Mouse (Mus musculus) kidney, postnatal 0 days (tissue): ENCODE measurements around the gene Lgals9. TPM values are rescaled to one million over a fixed set of nuclear protein-coding genes. Genes with fewer than 3 reads are reported as not detected.

ENCODE experiments used
- ATAC-seq: fragments of 200-750 bp; cut with Nextera tagmentation; replicated peaks from 2 replicates; pipeline ENCODE4 v1.8.0; 2017; ENCODE audit warnings: low read depth, moderate number of reproducible peaks, moderate TSS enrichment, moderate library complexity; ENCODE audit not compliant: low FRiP score
- DNase-seq: peaks from one replicate; pipeline ENCODE4 v3.0.0-alpha.2; 2016; ENCODE audit warnings: low spot score
- H3K27ac ChIP-seq: fragments of 300-500 bp; sonication (generic); 2 replicates; pipeline ENCODE4 v1.5.1; 2014; ENCODE audit warnings: mild to moderate bottlenecking
- H3K27me3 ChIP-seq: fragments of 300-500 bp; sonication (generic); 2 replicates; pipeline ENCODE4 v1.6.1; 2014; ENCODE audit warnings: low read length, mixed read lengths; ENCODE audit not compliant: insufficient read depth
- H3K36me3 ChIP-seq: fragments of 300-500 bp; sonication (generic); 2 replicates; pipeline ENCODE4 v1.6.1; 2014; ENCODE audit warnings: low read length, mixed read lengths; ENCODE audit not compliant: insufficient read depth
- H3K4me1 ChIP-seq: fragments of 300-500 bp; sonication (generic); replicated peaks from 2 replicates; pipeline ENCODE4 v1.6.1; 2014; ENCODE audit warnings: antibody characterized with exemption, low read length, mixed read lengths; ENCODE audit not compliant: insufficient read depth
- H3K4me2 ChIP-seq: fragments of 300-500 bp; sonication (generic); 2 replicates; pipeline ENCODE4 v1.6.1; 2014; ENCODE audit warnings: mild to moderate bottlenecking, low read length, moderate library complexity, mixed read lengths
- H3K4me3 ChIP-seq: fragments of 300-500 bp; sonication (generic); replicated peaks from 2 replicates; pipeline ENCODE4 v1.5.1; 2014; ENCODE audit warnings: low read depth, low read length
- H3K9ac ChIP-seq: fragments of 300-500 bp; sonication (generic); 2 replicates; pipeline ENCODE4 v1.6.1; 2014; ENCODE audit warnings: low read depth, low read length
- H3K9me3 ChIP-seq: fragments of 300-500 bp; sonication (generic); replicated peaks from 2 replicates; pipeline ENCODE4 v1.6.1; 2016; ENCODE audit warnings: low read length, inconsistent platforms, mixed read lengths
- CTCF ChIP-seq: IDR thresholded peaks from 2 replicates; pipeline ENCODE4 v1.5.1; 2016; ENCODE audit warnings: antibody characterized with exemption, low read depth, mild to moderate bottlenecking, moderate library complexity
- WGBS: fragments of 180-500 bp; shearing (Covaris S2); extraction: QIAGEN DNeasy Blood & Tissue Kit; methylation state at CpG from one replicate; pipeline ENCODE4 v1.1.7; 2014; 5-methylcytosine and 5-hydroxymethylcytosine counted together
- polyA plus RNA-seq: library from polyadenylated mRNA; unstranded; fragments of >200 nt; fragmentation: Nextera tagmentation; extraction: Ambion mirVana; gene quantifications from 2 replicates; pipeline ENCODE4 v1.2.1, GENCODE M21; 2015

The Lgals9 gene
- polyA plus RNA-seq, 1 experiment from 2014 or later, result 94.0 TPM

DNA sequence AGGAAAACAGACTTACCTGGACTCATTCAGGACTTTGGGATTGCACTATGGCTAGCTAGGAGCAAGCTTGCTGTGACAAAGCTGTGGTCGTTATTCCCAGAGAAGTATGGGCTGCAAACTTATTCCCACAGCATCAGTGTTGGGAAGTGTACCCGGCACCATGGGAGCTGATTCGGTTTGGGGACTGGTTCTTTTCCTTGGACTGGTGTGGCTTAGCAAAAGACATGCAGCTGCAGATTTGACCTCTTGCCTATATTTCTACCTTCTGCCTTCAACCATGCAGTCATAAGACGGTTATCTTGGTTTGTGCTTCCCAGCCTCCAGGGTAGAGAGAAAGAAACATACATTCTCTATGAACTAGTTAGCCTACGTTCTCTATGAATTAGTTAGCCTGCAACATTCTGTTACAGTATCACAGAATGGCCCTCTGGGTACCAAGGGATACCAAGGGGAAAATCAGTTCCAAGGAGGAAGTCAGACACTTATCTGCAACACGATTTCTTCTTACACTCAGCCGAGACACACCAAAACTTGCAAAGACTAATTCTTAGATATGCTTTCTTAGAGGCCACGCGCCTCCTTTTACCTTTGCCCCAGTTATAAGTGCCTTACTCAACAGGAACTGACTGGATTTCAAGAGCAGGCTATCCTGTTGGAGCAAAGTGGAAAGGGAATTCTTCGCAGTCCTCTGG is 1.7 kb upstream of the Lgals9 start:
- no peak for DNase-seq
- 86% methylated on average over 10 of the region's 10 CpGs for whole genome bisulfite sequencing
- no peak overlapping the region for H3K4me3 ChIP-seq

GRCm38 (mm10) chr11:78985505-78985904 is 759 bp upstream of the Lgals9 start:
- H3K27me3 ChIP-seq, result no peaks in the 10 kb centered on the region
- ATAC-seq, result no peak
- H3K36me3 ChIP-seq, result no peaks in the 10 kb centered on the region
- H3K4me3 ChIP-seq, result no peak overlapping the region
- H3K4me1 ChIP-seq, result no peaks in the 10 kb centered on the region
- DNase-seq, result peak; percentile 16
- no peaks in the 10 kb centered on the region for H3K9me3 ChIP-seq
- no peak for TF ChIP-seq CTCF
- H3K9ac ChIP-seq, result no peak overlapping the region
- H3K4me2 ChIP-seq, result no peak overlapping the region
- no peak overlapping the region for H3K27ac ChIP-seq

More for the DNA sequence above, 1.7 kb upstream of the Lgals9 start:
- H3K9me3 ChIP-seq, result no peaks in the 10 kb centered on the region
- no peak overlapping the region for H3K9ac ChIP-seq
- H3K4me2 ChIP-seq, result no peak overlapping the region
- no peak overlapping the region for H3K27ac ChIP-seq
- TF ChIP-seq CTCF, result no peak
- no peaks in the 10 kb centered on the region for H3K36me3 ChIP-seq
- ATAC-seq, result no peak
- no peaks in the 10 kb centered on the region for H3K27me3 ChIP-seq
- no peaks in the 10 kb centered on the region for H3K4me1 ChIP-seq

DNA sequence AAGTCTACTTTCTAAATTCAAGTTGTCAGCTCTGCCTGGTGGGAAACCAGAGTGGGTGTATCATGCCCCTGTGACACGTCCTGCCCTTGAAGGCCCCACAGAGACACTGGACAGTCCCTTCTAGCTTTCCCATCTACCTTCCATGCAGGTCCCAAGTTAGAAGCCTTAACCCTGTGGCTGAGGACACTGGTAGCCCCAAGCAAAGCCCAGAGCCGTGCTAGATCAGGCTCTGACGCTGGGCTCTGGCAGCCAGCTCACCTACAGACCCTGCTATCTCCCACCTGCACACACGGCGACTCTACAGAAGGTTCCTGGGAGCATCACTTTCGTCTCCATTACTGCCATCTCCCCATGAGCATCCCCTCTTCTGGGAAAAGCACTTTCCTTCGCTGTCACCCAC is 1.2 kb downstream of the Lgals9 start:
- 84% methylated on average over 7 of the region's 7 CpGs for WGBS
- no peaks in the 10 kb centered on the region for H3K27me3 ChIP-seq
- no peaks in the 10 kb centered on the region for H3K4me1 ChIP-seq
- TF ChIP-seq CTCF, result no peak
- ATAC-seq (no peak), DNase-seq (no peak)
- H3K4me3 ChIP-seq, result peak overlapping the region; percentile 39
- H3K9ac ChIP-seq, result peak overlapping the region; percentile 40; the same call in 1 of the 2 replicates
- H3K4me2 ChIP-seq, result peak overlapping the region; percentile 54
- 0 out of 2 replicates have a peak overlapping the region, but pooled peaks have one; percentile 1 for H3K27ac ChIP-seq
- no peaks in the 10 kb centered on the region for H3K36me3 ChIP-seq
- no peaks in the 10 kb centered on the region for H3K9me3 ChIP-seq

DNA sequence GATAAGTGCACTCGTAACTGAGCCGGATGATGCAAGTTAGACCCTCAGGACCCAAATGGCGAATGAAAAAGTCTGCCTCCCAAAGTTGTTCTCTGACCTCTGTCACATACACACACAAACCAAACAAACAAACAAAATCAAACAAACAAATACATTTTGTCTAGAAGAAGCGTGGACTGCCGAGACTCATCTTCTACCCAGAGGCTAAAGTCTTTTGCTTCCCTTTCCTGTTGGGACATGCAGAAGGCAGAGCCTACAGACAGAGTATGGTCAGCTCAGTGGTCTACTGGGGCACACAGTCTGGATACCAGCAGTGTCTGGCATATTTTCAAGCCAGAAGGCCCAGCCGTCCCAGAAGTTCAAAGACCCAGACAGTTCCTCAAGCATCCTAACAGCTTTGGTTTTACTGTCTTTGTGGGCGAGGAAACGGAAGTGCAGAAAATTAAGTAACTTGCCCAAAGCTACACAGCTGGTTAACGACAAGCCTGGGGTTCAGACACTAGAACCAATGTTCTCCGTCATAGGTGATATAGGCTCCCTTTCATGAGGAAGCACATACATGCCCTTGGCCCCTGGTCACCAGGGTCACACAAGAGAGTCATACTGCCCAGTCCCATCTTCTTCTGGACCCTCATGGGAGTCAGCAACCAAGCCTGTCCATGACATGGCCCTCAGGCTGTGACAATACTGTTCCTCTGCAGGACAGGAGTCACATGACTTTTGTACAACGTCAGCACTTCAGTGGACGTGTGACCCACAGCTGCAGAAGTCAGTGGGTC is 2.0 kb downstream of the Lgals9 start:
- no peak for DNase-seq
- no peaks in the 10 kb centered on the region for H3K4me1 ChIP-seq
- H3K36me3 ChIP-seq, result no peaks in the 10 kb centered on the region
- no peak for ATAC-seq
- peak overlapping the region; percentile 54 for H3K4me2 ChIP-seq
- peak overlapping the region; percentile 2; the same call in 1 of the 2 replicates for H3K4me3 ChIP-seq
- H3K27ac ChIP-seq, result 0 out of 2 replicates have a peak overlapping the region, but pooled peaks have one; percentile 1
- H3K9ac ChIP-seq, result no peak overlapping the region
- no peak for TF ChIP-seq CTCF
- 73% methylated on average over 12 of the region's 12 CpGs for WGBS
- H3K27me3 ChIP-seq, result no peaks in the 10 kb centered on the region
- no peaks in the 10 kb centered on the region for H3K9me3 ChIP-seq

DNA sequence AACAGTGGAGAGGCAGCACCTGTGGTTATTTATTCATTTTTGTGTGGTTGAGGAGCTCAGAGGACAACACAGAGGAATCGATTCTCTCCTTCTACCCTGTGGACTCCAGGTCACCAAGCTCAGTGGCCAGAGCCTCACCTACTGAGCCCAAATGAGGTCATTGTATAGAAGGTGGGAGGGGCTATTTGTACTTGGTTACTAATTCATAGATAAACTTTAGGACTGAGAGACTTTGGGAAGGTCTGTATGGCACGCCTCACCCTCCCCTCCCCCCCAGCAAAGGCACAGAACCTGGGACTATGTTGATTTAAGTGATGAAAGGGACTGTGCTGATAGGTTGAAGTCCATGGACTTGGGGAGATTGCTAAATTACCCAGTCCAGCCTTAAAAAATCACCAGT is 2.7 kb downstream of the Lgals9 start:
- TF ChIP-seq CTCF, result no peak
- no peak for ATAC-seq
- no peak overlapping the region for H3K27ac ChIP-seq
- no peaks in the 10 kb centered on the region for H3K36me3 ChIP-seq
- no peak overlapping the region for H3K9ac ChIP-seq
- DNase-seq, result no peak
- no peaks in the 10 kb centered on the region for H3K9me3 ChIP-seq
- H3K4me3 ChIP-seq, result no peak overlapping the region
- no peaks in the 10 kb centered on the region for H3K4me1 ChIP-seq
- no peaks in the 10 kb centered on the region for H3K27me3 ChIP-seq
- H3K4me2 ChIP-seq, result no peak overlapping the region
- 62% methylated on average over 2 of the region's 2 CpGs for WGBS

DNA sequence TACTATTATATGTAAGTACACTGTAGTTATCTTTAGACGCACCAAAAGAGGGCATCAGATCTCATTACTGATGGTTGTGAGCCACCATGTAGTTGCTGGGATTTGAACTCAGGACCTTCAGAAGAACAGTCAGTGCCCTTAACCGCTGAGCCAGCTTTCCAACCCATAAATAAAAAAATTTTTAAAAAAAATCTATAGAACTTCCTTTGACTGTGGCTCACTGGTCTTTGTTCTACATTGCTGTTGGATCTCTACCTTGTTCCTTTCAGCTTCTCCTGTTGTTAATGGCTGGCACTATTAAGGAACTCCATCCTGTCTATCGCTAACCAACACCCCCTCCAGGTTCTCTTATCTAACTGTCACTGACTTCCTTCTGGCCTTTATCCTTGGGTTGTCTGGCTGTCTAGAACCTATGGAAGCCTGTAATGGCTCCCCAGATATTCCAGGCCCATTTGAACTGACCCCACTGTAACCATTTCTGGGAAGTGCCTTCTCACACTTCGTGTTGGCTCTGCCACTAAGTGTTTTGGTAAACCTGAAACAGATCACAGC is 4.6 kb downstream of the Lgals9 start:
- DNase-seq (no peak), ATAC-seq (no peak)
- Histone ChIP-seq H3K4me1 (no peaks in the 10 kb centered on the region), H3K27ac (no peak overlapping the region), H3K4me3 (no peak overlapping the region), H3K9ac (0 out of 2 replicates have a peak overlapping the region, but pooled peaks have one; percentile 2), H3K36me3 (no peaks in the 10 kb centered on the region; the same call in 1 of the 2 replicates), H3K4me2 (no peak overlapping the region), H3K27me3 (no peaks in the 10 kb centered on the region), H3K9me3 (no peaks in the 10 kb centered on the region)
- no peak for TF ChIP-seq CTCF
- 73% methylated on average over 4 of the region's 4 CpGs for whole genome bisulfite sequencing
